Mouse (Mus musculus) testis, adult 2 months (tissue): Measurements from ENCODE around the gene Abcf3.

Experiments used
- CTCF ChIP-seq: fragments of 200-500 bp; IDR thresholded peaks from 2 replicates; pipeline ENCODE4 v1.5.1; 2012; ENCODE audit warnings: low read depth, mild to moderate bottlenecking, inconsistent platforms, low read length, moderate library complexity; ENCODE audit not compliant: control insufficient read depth, insufficient read depth, insufficient replicate concordance
- POLR2A ChIP-seq: fragments of 200-500 bp; IDR thresholded peaks from 2 replicates; pipeline ENCODE4 v1.6.1; 2012; ENCODE audit warnings: low read depth, mild to moderate bottlenecking, inconsistent platforms, low read length, moderate library complexity; ENCODE audit not compliant: control insufficient read depth

GRCm38 (mm10) chr16:20595737-20596136 lies 47.4 kb downstream of the Abcf3 start:
- TF ChIP-seq CTCF (no peak), POLR2A (no peak)
